Mouse (Mus musculus) embryonic facial prominence, embryonic 14.5 days (tissue): ENCODE data around the gene Cxcl1. TPM values are rescaled to one million over a fixed set of nuclear protein-coding genes. Genes with fewer than 3 reads are reported as not detected.

Experiments
- ATAC-seq: fragments of 200-750 bp; cut with Nextera tagmentation; 2 replicates; pipeline ENCODE4 v1.8.0; 2017; ENCODE audit warnings: low read depth, moderate number of reproducible peaks, moderate TSS enrichment
- DNase-seq: peaks from one replicate; pipeline ENCODE4 v3.0.0-alpha.2; 2015; ENCODE audit warnings: low spot score
- H3K27ac ChIP-seq: fragments of 300-500 bp; sonication (generic); replicated peaks from 2 replicates; pipeline ENCODE4 v1.5.1; 2014; ENCODE audit warnings: low read depth, mild to moderate bottlenecking, low read length, moderate library complexity
- H3K27me3 ChIP-seq: fragments of 300-500 bp; sonication (generic); replicated peaks from 2 replicates; pipeline ENCODE4 v1.6.1; 2014; ENCODE audit warnings: low read length; ENCODE audit not compliant: control insufficient read depth, insufficient read depth
- H3K36me3 ChIP-seq: fragments of 300-500 bp; sonication (generic); 2 replicates; pipeline ENCODE4 v1.6.1; 2014; ENCODE audit warnings: low read length, mixed read lengths; ENCODE audit not compliant: control insufficient read depth, insufficient read depth
- H3K4me1 ChIP-seq: fragments of 300-500 bp; sonication (generic); 2 replicates; pipeline ENCODE4 v1.6.1; 2014; ENCODE audit warnings: antibody characterized with exemption, low read length; ENCODE audit not compliant: control insufficient read depth, insufficient read depth
- H3K4me2 ChIP-seq: fragments of 300-500 bp; sonication (generic); 2 replicates; pipeline ENCODE4 v1.6.1; 2014; ENCODE audit warnings: low read depth, mild to moderate bottlenecking, low read length, moderate library complexity, mixed read lengths
- H3K4me3 ChIP-seq: fragments of 300-500 bp; sonication (generic); 2 replicates; pipeline ENCODE4 v1.5.1; 2014; ENCODE audit warnings: low read depth, mild to moderate bottlenecking, low read length
- H3K9ac ChIP-seq: fragments of 300-500 bp; sonication (generic); 2 replicates; pipeline ENCODE4 v1.6.1; 2014; ENCODE audit warnings: low read depth, mild to moderate bottlenecking, low read length, moderate library complexity, mixed read lengths
- H3K9me3 ChIP-seq: fragments of 300-500 bp; sonication (generic); 2 replicates; pipeline ENCODE4 v1.6.1; 2016; ENCODE audit warnings: low read length; ENCODE audit not compliant: control insufficient read depth
- WGBS: fragments of 180-500 bp; shearing (Covaris S2); extraction: QIAGEN DNeasy Blood & Tissue Kit; methylation state at CpG from one replicate; pipeline ENCODE4 v1.1.7; 2014; 5-methylcytosine and 5-hydroxymethylcytosine counted together
- polyA plus RNA-seq: library from polyadenylated mRNA; unstranded; fragments of >200 nt; fragmentation: Nextera tagmentation; extraction: Ambion mirVana; gene quantifications from 2 replicates; pipeline ENCODE4 v1.2.1, GENCODE M21; 2014

Gene Cxcl1
- polyA plus RNA-seq, 1 experiment from 2014 or later = 1.3 TPM

GRCm38 (mm10) chr5:90900147-90900546 lies 9.1 kb downstream of the Cxcl1 start:
- ATAC-seq = peak; percentile 44; the same call in 1 of the 2 replicates
- peaks cover 16% of the 10 kb centered on the region for H3K4me1 ChIP-seq
- 32% methylated on average over 7 of the region's 7 CpGs for WGBS
- peak; percentile 83 for DNase-seq
- no peaks in the 10 kb centered on the region for H3K36me3 ChIP-seq
- H3K9ac ChIP-seq = no peak overlapping the region
- H3K4me3 ChIP-seq = no peak overlapping the region
- H3K4me2 ChIP-seq = peak overlapping the region; percentile 10; the same call in 1 of the 2 replicates
- H3K27ac ChIP-seq = no peak overlapping the region
- no peaks in the 10 kb centered on the region for H3K9me3 ChIP-seq
- peaks cover 18% of the 10 kb centered on the region for H3K27me3 ChIP-seq

GRCm38 (mm10) chr5:90900688-90901087 lies 9.6 kb downstream of the Cxcl1 start:
- H3K27me3 ChIP-seq = peaks cover 18% of the 10 kb centered on the region
- peaks cover 16% of the 10 kb centered on the region for H3K4me1 ChIP-seq
- no peak overlapping the region for H3K4me3 ChIP-seq
- no peaks in the 10 kb centered on the region for H3K9me3 ChIP-seq
- no peak for DNase-seq
- 74% methylated on average over 7 of the region's 7 CpGs for WGBS
- H3K4me2 ChIP-seq = no peak overlapping the region
- no peaks in the 10 kb centered on the region for H3K36me3 ChIP-seq
- ATAC-seq = no peak
- H3K27ac ChIP-seq = no peak overlapping the region
- no peak overlapping the region for H3K9ac ChIP-seq

GRCm38 (mm10) chr5:90902380-90903260 lies 11.6 kb downstream of the Cxcl1 start:
- WGBS = 8% methylated on average over 10 of the region's 10 CpGs
- Histone ChIP-seq H3K4me2 (peak overlapping the region; percentile 68), H3K27me3 (peaks cover 23% of the 10 kb centered on the region), H3K4me1 (peaks cover 16% of the 10 kb centered on the region), H3K27ac (no peak overlapping the region), H3K4me3 (peak overlapping the region; percentile 32), H3K9ac (peak overlapping the region; percentile 3; the same call in 1 of the 2 replicates), H3K36me3 (no peaks in the 10 kb centered on the region), H3K9me3 (no peaks in the 10 kb centered on the region)
- 0 out of 2 replicates have a peak, but pooled peaks have one; percentile 44 for ATAC-seq
- no peak for DNase-seq

GRCm38 (mm10) chr5:90903339-90904020 lies 12.4 kb downstream of the Cxcl1 start, which contains the start of gene Cxcl2:
Cxcl2 (plus strand) TSS chr5:90903871.
- Histone ChIP-seq H3K4me3 (peak within 1 kb of the TSS; percentile 32), H3K9me3 (no peaks in the 10 kb centered on the region), H3K36me3 (no peaks in the 10 kb centered on the region), H3K4me1 (peaks cover 16% of the 10 kb centered on the region), H3K9ac (peak within 1 kb of the TSS; percentile 3; the same call in 1 of the 2 replicates), H3K27ac (no peak within 1 kb of the TSS), H3K27me3 (peaks cover 23% of the 10 kb centered on the region), H3K4me2 (peak within 1 kb of the TSS; percentile 68)
- WGBS = 12% methylated on average over 16 of the region's 22 CpGs
- DNase-seq (no peak), ATAC-seq (peak; percentile 70; the same call in 1 of the 2 replicates)

- Histone ChIP-seq H3K9me3 (no peaks in the 10 kb centered on the region), H3K4me1 (no peaks in the 10 kb centered on the region), H3K4me2 (no peak overlapping the region), H3K27me3 (peaks cover 15% of the 10 kb centered on the region; the same call in 1 of the 2 replicates), H3K9ac (no peak overlapping the region), H3K36me3 (no peaks in the 10 kb centered on the region), H3K27ac (no peak overlapping the region), H3K4me3 (no peak overlapping the region)
- WGBS = 1% methylated on average over 2 of the region's 2 CpGs
- ATAC-seq (0 out of 2 replicates have a peak, but pooled peaks have one; percentile 67), DNase-seq (peak; percentile 79)
These were observed 17.9 kb downstream of the Cxcl1 start for GRCm38 (mm10) chr5:90908983-90909382.

GRCm38 (mm10) chr5:90919495-90919894 lies 28.5 kb downstream of the Cxcl1 start:
- DNase-seq (no peak), ATAC-seq (no peak)
- Histone ChIP-seq H3K27me3 (no peaks in the 10 kb centered on the region), H3K9ac (no peak overlapping the region), H3K4me1 (no peaks in the 10 kb centered on the region), H3K36me3 (no peaks in the 10 kb centered on the region), H3K4me3 (no peak overlapping the region), H3K4me2 (no peak overlapping the region), H3K9me3 (no peaks in the 10 kb centered on the region), H3K27ac (no peak overlapping the region)
- 81% methylated on average over 2 of the region's 2 CpGs for WGBS

GRCm38 (mm10) chr5:90922958-90923357 lies 31.9 kb downstream of the Cxcl1 start:
- ATAC-seq (no peak), DNase-seq (no peak)
- H3K36me3 ChIP-seq = no peaks in the 10 kb centered on the region
- H3K27ac ChIP-seq = no peak overlapping the region
- 80% methylated on average over 4 of the region's 4 CpGs for WGBS
- H3K27me3 ChIP-seq = no peaks in the 10 kb centered on the region
- no peaks in the 10 kb centered on the region for H3K9me3 ChIP-seq
- no peak overlapping the region for H3K9ac ChIP-seq
- H3K4me2 ChIP-seq = no peak overlapping the region
- no peaks in the 10 kb centered on the region for H3K4me1 ChIP-seq
- H3K4me3 ChIP-seq = no peak overlapping the region

GRCm38 (mm10) chr5:90930546-90930945 lies 39.5 kb downstream of the Cxcl1 start:
- WGBS = 40% methylated on average over 2 of the region's 2 CpGs
- Histone ChIP-seq H3K9ac (peak overlapping the region; percentile 98), H3K4me2 (peak overlapping the region; percentile 66), H3K27me3 (no peaks in the 10 kb centered on the region), H3K27ac (peak overlapping the region; percentile 99), H3K4me3 (peak overlapping the region; percentile 81), H3K9me3 (no peaks in the 10 kb centered on the region), H3K4me1 (peaks cover 7% of the 10 kb centered on the region; the same call in 1 of the 2 replicates), H3K36me3 (peaks cover 20% of the 10 kb centered on the region)
- no peak for ATAC-seq
- peak; percentile 7 for DNase-seq
